Mouse (Mus musculus) layer of hippocampus, postnatal 36 days (tissue): ENCODE results near the gene Nup160. TPM values are rescaled to one million over a fixed set of nuclear protein-coding genes. Genes with fewer than 3 reads are reported as not detected.
A peak's percentile ranks its signal among the peaks of the same experiment; 100 is the strongest.

Experiments
- DNase-seq, 2 experiments: peaks; one replicate each; pipeline ENCODE4 v3.0.0; 2022
- total RNA-seq, 2 experiments: library from RNA; stranded (reverse); gene quantifications; 2 replicates each; pipeline ENCODE4 v1.2.3; 2021

Nup160 gene
- total RNA-seq, 2 experiments from 2014 or later = 17.7 to 18.1 TPM

GRCm38 (mm10) chr2:90745740-90746537 is 68.9 kb downstream of the Nup160 start:
- DNase-seq = no peak

GRCm38 (mm10) chr2:90746538-90746865 is 69.5 kb downstream of the Nup160 start:
- no peak for DNase-seq

- no peak for DNase-seq
Measured at GRCm38 (mm10) chr2:90747131-90747530, 70.1 kb downstream of the Nup160 start.

- DNase-seq = no peak
Measured at GRCm38 (mm10) chr2:90749676-90750459, 72.9 kb downstream of the Nup160 start.

- DNase-seq = no peak
Measured at GRCm38 (mm10) chr2:90753565-90753964, 76.5 kb downstream of the Nup160 start.

GRCm38 (mm10) chr2:90754188-90754587 is 77.2 kb downstream of the Nup160 start:
- DNase-seq = no peak

GRCm38 (mm10) chr2:90765123-90765522 is 88.1 kb downstream of the Nup160 start:
- DNase-seq = no peak

- DNase-seq = no peak
Measured at GRCm38 (mm10) chr2:90781323-90781722, 104.3 kb downstream of the Nup160 start.

- DNase-seq = no peak
Measured at GRCm38 (mm10) chr2:90781938-90782337, 104.9 kb downstream of the Nup160 start.

GRCm38 (mm10) chr2:90782458-90782857 is 105.4 kb downstream of the Nup160 start, which contains the start of gene Agbl2:
Gene Agbl2, plus strand, starts transcription at chr2:90782727.
- DNase-seq = no peak

GRCm38 (mm10) chr2:90782901-90783486 is 106.0 kb downstream of the Nup160 start:
- DNase-seq = peak in 1 of 2 experiments; percentile 15

Other genes with a start within 250 kb of the Nup160 start
- 100 to 1,000 TPM; 114 to 131 TPM for gene Ptprj, start 96.6 kb upstream of the Nup160 start, total RNA-seq
- gene Fnbp4, start 68.2 kb downstream of the Nup160 start, total RNA-seq = 10 to 100 TPM; 53.5 to 66.8 TPM
- gene Agbl2, start 105.5 kb downstream of the Nup160 start, total RNA-seq = under 1 TPM; 0.47 to 0.78 TPM
- 100 to 1,000 TPM; 120 to 137 TPM for gene Mtch2, start 169.9 kb downstream of the Nup160 start, total RNA-seq
- gene C1qtnf4, start 208.6 kb downstream of the Nup160 start, total RNA-seq = 100 to 1,000 TPM; 195 to 200 TPM
- gene Kbtbd4, start 227.5 kb downstream of the Nup160 start, total RNA-seq = 10 to 100 TPM; 34.0 to 44.0 TPM
- gene Ndufs3, start 227.6 kb downstream of the Nup160 start, total RNA-seq = 100 to 1,000 TPM; 228 to 253 TPM